Mouse (Mus musculus) heart, adult 10 weeks (tissue): ENCODE measurements around the gene Rasgef1a. TPM values are rescaled to one million over a fixed set of nuclear protein-coding genes. Genes with fewer than 3 reads are reported as not detected.

Experiments used
- polyA plus RNA-seq: library from polyadenylated mRNA; stranded (reverse); fragments of 350-450 nt; fragmentation: Illumina TruSeq; extraction: RNeasy Lipid Tissue Mini Kit (QIAGEN cat#74804); gene quantifications from one replicate; pipeline ENCODE4 v1.2.3, GENCODE M21; 2014; ENCODE audit warnings: low read depth, low replicate concordance

The Rasgef1a gene
- polyA plus RNA-seq, result 0.42 TPM

GRCm38 (mm10) chr6:118010756-118011615, at the start of gene Rasgef1a:
Gene Rasgef1a, plus strand, starts transcription at chr6:118011438.

GRCm38 (mm10) chr6:118138731-118139709, 127.8 kb downstream of the Rasgef1a start, which contains the start of gene Csgalnact2:
Gene Csgalnact2, minus strand, starts transcription at chr6:118139140.

Other genes with a start within 250 kb of the Rasgef1a start
- 40.1 TPM for gene Zfp637, start 170.3 kb upstream of the Rasgef1a start, polyA plus RNA-seq
- 0.39 TPM for gene Zfp239, start 149.3 kb upstream of the Rasgef1a start, polyA plus RNA-seq
- 171 TPM for gene Hnrnpf, start 111.1 kb upstream of the Rasgef1a start, polyA plus RNA-seq
- not detected for gene Fxyd4, start 73.7 kb upstream of the Rasgef1a start, polyA plus RNA-seq
- 16.8 TPM for gene Csgalnact2, start 127.7 kb downstream of the Rasgef1a start, polyA plus RNA-seq
- 2.7 TPM for gene Ret, start 186.3 kb downstream of the Rasgef1a start, polyA plus RNA-seq